Comparison of ENCODE assay signal across 16 mouse cellular contexts in the genomic region with DNA sequence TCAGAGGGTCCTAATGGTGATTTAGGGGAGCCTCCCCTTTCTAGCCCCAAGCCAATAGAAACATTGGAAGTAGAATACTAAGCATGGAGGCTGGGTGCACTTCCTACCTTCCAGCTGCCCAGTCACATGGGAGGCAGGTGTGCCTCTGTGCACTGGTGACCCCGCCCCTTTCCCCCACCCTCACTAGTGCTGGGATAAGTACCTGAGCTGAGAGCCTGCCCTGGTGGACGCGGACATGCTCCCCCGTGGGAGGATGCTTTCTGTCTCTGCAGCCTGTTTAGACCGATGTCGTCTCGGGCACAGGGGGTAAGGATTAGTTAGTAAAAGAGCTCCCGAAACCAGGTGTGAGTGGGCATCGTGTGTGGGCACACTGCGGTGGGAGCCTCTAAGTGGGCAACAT. TPM values are rescaled to one million over a fixed set of nuclear protein-coding genes. Genes with fewer than 3 reads are reported as not detected.
DNase-seq lines count a peak whose midpoint lies in the region; ATAC-seq and TF ChIP-seq lines count a peak whose summit lies in the region.
"Had no signal": no experiment of that assay in that cellular context is flagged by ENCODE, and none has a peak within 500 bp of the region (broad histone marks: within the 10 kb centered on the region; RNA-seq: fewer than 3 reads in every experiment).

No protein-coding gene starts in this region.

- peak; percentile 66 for TF ChIP-seq POLR2A in kidney, adult 2 months (IDR thresholded peaks at IDR 0.05; ENCODE audit: low read depth, low read length)
- peak; percentile 43; the same call in 1 of the 2 replicates for TF ChIP-seq POLR2A in small intestine, adult 2 months (IDR thresholded peaks at IDR 0.05; ENCODE audit: low read depth, low read length)

- peak; percentile 36 to 50 for DNase-seq in cerebellum, postnatal 25 days
- no peak for DNase-seq in cerebellum, adult 8-10 months
- DNase-seq in left cerebral cortex, adult 2 months (ENCODE audit: extremely low spot score in 1 of 2, low spot score in 2 of 2): no peak
- no peak for DNase-seq in left cerebral cortex, adult 11 months (ENCODE audit: low spot score)
- peak; percentile 83 for DNase-seq in kidney, adult 2 months
- DNase-seq in thymus, postnatal 10 days (ENCODE audit: low spot score in 2 of 2): no peak
- DNase-seq: left cerebral cortex, postnatal 4 days; right cerebral cortex, adult 18-20 months had no signal

- no peaks in the 10 kb centered on the region for H3K9me3 ChIP-seq in midbrain, embryonic 16.5 days (replicated peaks; ENCODE audit: control insufficient read depth, low read length, poor library complexity, severe bottlenecking)
- H3K9me3 ChIP-seq: lung, embryonic 15.5 days; midbrain, embryonic 12.5 days; neural tube, embryonic 13.5 days; stomach, embryonic 15.5 days had no signal

- H3K4me1 ChIP-seq in kidney, adult 2 months (ENCODE audit: control insufficient read depth, insufficient read depth, low read length): peaks cover 16% of the 10 kb centered on the region
- peaks cover 23% of the 10 kb centered on the region for H3K4me1 ChIP-seq in small intestine, adult 2 months (ENCODE audit: control insufficient read depth, insufficient read depth, insufficient read length, low read length)
- peaks cover 12% of the 10 kb centered on the region for H3K4me1 ChIP-seq in midbrain, embryonic 16.5 days (ENCODE audit: control insufficient read depth, insufficient read depth, low read length)

- H3K9ac ChIP-seq in midbrain, embryonic 16.5 days (ENCODE audit: low read depth, low read length): no peak overlapping the region
- H3K9ac ChIP-seq: midbrain, embryonic 12.5 days; neural tube, embryonic 13.5 days; stomach, embryonic 15.5 days had no signal

- no peaks in the 10 kb centered on the region for H3K27me3 ChIP-seq in kidney, adult 2 months (replicated peaks; ENCODE audit: control insufficient read depth, insufficient read depth, low read length)
- no peaks in the 10 kb centered on the region for H3K27me3 ChIP-seq in small intestine, adult 2 months (ENCODE audit: control insufficient read depth, insufficient read depth, low read length)
- H3K27me3 ChIP-seq in midbrain, embryonic 16.5 days (ENCODE audit: control insufficient read depth, insufficient read depth, low read depth, low read length): peaks cover 24% of the 10 kb centered on the region

- no peak overlapping the region for H3K4me2 ChIP-seq in midbrain, embryonic 16.5 days (ENCODE audit: low read length)
- H3K4me2 ChIP-seq: midbrain, embryonic 12.5 days; neural tube, embryonic 13.5 days had no signal

- no peak for TF ChIP-seq CTCF in left cerebral cortex, adult 2 months (IDR thresholded peaks at IDR 0.05)
- no peak for TF ChIP-seq CTCF in kidney, adult 2 months (conservative IDR thresholded peaks at IDR 0.05; ENCODE audit: insufficient read depth, insufficient read length, low read depth, low read length)
- no peak for TF ChIP-seq CTCF in small intestine, adult 2 months (IDR thresholded peaks at IDR 0.05; ENCODE audit: extremely low read depth, insufficient read length, insufficient replicate concordance, low read depth, low read length)

- H3K27ac ChIP-seq in left cerebral cortex, adult 2 months: peak overlapping the region; percentile 96
- peak overlapping the region; percentile 60 for H3K27ac ChIP-seq in kidney, adult 2 months (ENCODE audit: insufficient read depth, low read depth, low read length)
- no peak overlapping the region; the same call in 1 of the 2 replicates for H3K27ac ChIP-seq in small intestine, adult 2 months (ENCODE audit: insufficient read depth, low read depth, low read length)
- H3K27ac ChIP-seq in midbrain, embryonic 16.5 days (ENCODE audit: low read length): no peak overlapping the region
- H3K27ac ChIP-seq: lung, embryonic 15.5 days; midbrain, embryonic 12.5 days; neural tube, embryonic 13.5 days had no signal

- WGBS in kidney, adult 2 months: 37% methylated on average over 10 of the region's 10 CpGs
- 32% methylated on average over 10 of the region's 10 CpGs for WGBS in small intestine, adult 2 months
- WGBS in midbrain, embryonic 16.5 days: 49% methylated on average over 10 of the region's 10 CpGs

- H3K4me3 ChIP-seq in left cerebral cortex, adult 2 months: peak overlapping the region; percentile 81
- peak overlapping the region; percentile 56 for H3K4me3 ChIP-seq in kidney, adult 2 months (ENCODE audit: insufficient read depth, low read depth, low read length)
- peak overlapping the region; percentile 48 for H3K4me3 ChIP-seq in small intestine, adult 2 months (ENCODE audit: low read depth, low read length)
- H3K4me3 ChIP-seq in midbrain, embryonic 16.5 days (ENCODE audit: low read depth, low read length): no peak overlapping the region
- H3K4me3 ChIP-seq: lung, embryonic 15.5 days; midbrain, embryonic 12.5 days; neural tube, embryonic 13.5 days; stomach, embryonic 15.5 days had no signal

- intact Hi-C loops in left cerebral cortex, adult 2 months (cut with DNase I): loop anchor here (2.0 to 10.0 kb wide), 3 partner anchors 20 to 342 kb away; a partner anchor contains a TSS

- H3K36me3 ChIP-seq in kidney, adult 2 months (ENCODE audit: control insufficient read depth, insufficient read depth, low read length): peaks cover 7% of the 10 kb centered on the region
- H3K36me3 ChIP-seq in small intestine, adult 2 months (ENCODE audit: control insufficient read depth, insufficient read depth, low read length): peaks cover 17% of the 10 kb centered on the region
- H3K36me3 ChIP-seq in midbrain, embryonic 16.5 days (ENCODE audit: control insufficient read depth, insufficient read depth, low read length): no peaks in the 10 kb centered on the region
- H3K36me3 ChIP-seq: lung, embryonic 15.5 days; midbrain, embryonic 12.5 days; stomach, embryonic 15.5 days had no signal

- ATAC-seq in midbrain, embryonic 16.5 days: no peak

RNA-seq across cellular contexts. Expression of a gene that starts 14.6 kb away (rescaled TPM):
- 1 to 10 TPM in 1 of 2 experiments, under 1 TPM in 1; 0.82 to 1.6 TPM for total RNA-seq in left cerebral cortex, adult 2 months (2021)
- 4.4 and 5.4 TPM in 2 replicates for polyA plus RNA-seq in kidney, adult 2 months (2012; rRNA removed)
- 0.04 TPM in 2 replicates for polyA plus RNA-seq in small intestine, adult 2 months (2012; rRNA removed)
- 0.15 and 0.16 TPM in 2 replicates for polyA plus RNA-seq in midbrain, embryonic 16.5 days (2015; fragmentation: Nextera tagmentation; extraction: Ambion mirVana)
- total RNA-seq: hematopoietic stem cell, adult 5-6 weeks; left cerebral cortex, postnatal 4 days had no signal
- polyA plus RNA-seq: embryonic facial prominence, embryonic 14.5 days; midbrain, embryonic 12.5 days; neural tube, embryonic 13.5 days had no signal

RNA-seq across cellular contexts. Expression of a gene that starts 20.1 kb away (rescaled TPM):
- total RNA-seq in left cerebral cortex, adult 2 months (2021): 10 to 100 TPM; 14.2 to 15.3 TPM
- polyA plus RNA-seq in kidney, adult 2 months (2012; rRNA removed): 16.8 and 19.6 TPM in 2 replicates
- polyA plus RNA-seq in small intestine, adult 2 months (2012; rRNA removed): 6.4 and 7.0 TPM in 2 replicates
- polyA plus RNA-seq in midbrain, embryonic 16.5 days (2015; fragmentation: Nextera tagmentation; extraction: Ambion mirVana): 4.6 and 5.5 TPM in 2 replicates
- total RNA-seq: hematopoietic stem cell, adult 5-6 weeks had no signal

RNA-seq across cellular contexts. Expression of a gene that starts 20.1 kb away (rescaled TPM):
- total RNA-seq in left cerebral cortex, adult 2 months (2021): 100 to 1,000 TPM in 1 of 2 experiments, 10 to 100 TPM in 1; 99.3 to 120 TPM
- polyA plus RNA-seq in kidney, adult 2 months (2012; rRNA removed): 55.5 and 66.8 TPM in 2 replicates
- polyA plus RNA-seq in small intestine, adult 2 months (2012; rRNA removed): 12.0 and 17.7 TPM in 2 replicates
- 6.7 and 9.7 TPM in 2 replicates for polyA plus RNA-seq in midbrain, embryonic 16.5 days (2015; fragmentation: Nextera tagmentation; extraction: Ambion mirVana)

RNA-seq across cellular contexts. Expression of a gene that starts 26.3 kb away (rescaled TPM):
- total RNA-seq in left cerebral cortex, adult 2 months (2021): under 1 TPM in 1 of 2 experiments, not detected in 1; 0.56 TPM
- not detected in 2 replicates for polyA plus RNA-seq in kidney, adult 2 months (2012; rRNA removed)
- not detected in 2 replicates for polyA plus RNA-seq in small intestine, adult 2 months (2012; rRNA removed)
- 0.10 and 0.15 TPM in 2 replicates for polyA plus RNA-seq in midbrain, embryonic 16.5 days (2015; fragmentation: Nextera tagmentation; extraction: Ambion mirVana)
- total RNA-seq: hematopoietic stem cell, adult 5-6 weeks had no signal

RNA-seq across cellular contexts. Expression of a gene that starts 26.4 kb away (rescaled TPM):
- total RNA-seq in left cerebral cortex, adult 2 months (2021): 10 to 100 TPM; 32.7 to 33.1 TPM
- 28.8 and 30.9 TPM in 2 replicates for polyA plus RNA-seq in kidney, adult 2 months (2012; rRNA removed)
- polyA plus RNA-seq in small intestine, adult 2 months (2012; rRNA removed): 16.9 and 26.4 TPM in 2 replicates
- polyA plus RNA-seq in midbrain, embryonic 16.5 days (2015; fragmentation: Nextera tagmentation; extraction: Ambion mirVana): 25.6 and 26.0 TPM in 2 replicates

Comparison
In these comparisons a context has a peak if more than half of its experiments do, and no peak if none do; other contexts are left out.
1. DNase-seq: peak in cerebellum, postnatal 25 days (2 of 2) and kidney, adult 2 months (single experiment); none in cerebellum, adult 8-10 months (single experiment), left cerebral cortex, adult 2 months (0 of 2), left cerebral cortex, adult 11 months (single experiment) and thymus, postnatal 10 days (0 of 2).
2. H3K27ac ChIP-seq: peak in left cerebral cortex, adult 2 months (single experiment) and kidney, adult 2 months (single experiment); none in small intestine, adult 2 months (single experiment) and midbrain, embryonic 16.5 days (single experiment).